Mouse (Mus musculus) forebrain, embryonic 15.5 days (tissue): ENCODE measurements around the gene Odf2l. TPM values are rescaled to one million over a fixed set of nuclear protein-coding genes. Genes with fewer than 3 reads are reported as not detected.

Experiments used
- ATAC-seq: fragments of 200-750 bp; cut with Nextera tagmentation; replicated peaks from 2 replicates; pipeline ENCODE4 v1.8.0; 2017; ENCODE audit warnings: mild to moderate bottlenecking, moderate TSS enrichment, moderate library complexity
- H3K27ac ChIP-seq: fragments of 300-500 bp; sonication (generic); replicated peaks from 2 replicates; pipeline ENCODE4 v1.5.1; 2015; ENCODE audit warnings: mild to moderate bottlenecking, inconsistent platforms
- H3K27me3 ChIP-seq: fragments of 300-500 bp; sonication (generic); 2 replicates; pipeline ENCODE4 v1.6.1; 2015; ENCODE audit warnings: inconsistent platforms
- H3K36me3 ChIP-seq: fragments of 300-500 bp; sonication (generic); 2 replicates; pipeline ENCODE4 v1.6.1; 2015; ENCODE audit warnings: mild to moderate bottlenecking, inconsistent platforms
- H3K4me1 ChIP-seq: fragments of 300-500 bp; sonication (generic); 2 replicates; pipeline ENCODE4 v1.6.1; 2015; ENCODE audit warnings: inconsistent platforms
- H3K4me2 ChIP-seq: fragments of 300-500 bp; sonication (generic); replicated peaks from 2 replicates; pipeline ENCODE4 v1.6.1; 2015; ENCODE audit warnings: mild to moderate bottlenecking, inconsistent platforms
- H3K4me3 ChIP-seq: fragments of 300-500 bp; sonication (generic); 2 replicates; pipeline ENCODE4 v1.5.1; 2015; ENCODE audit warnings: mild to moderate bottlenecking, inconsistent platforms
- H3K9ac ChIP-seq: fragments of 300-500 bp; sonication (generic); replicated peaks from 2 replicates; pipeline ENCODE4 v1.6.1; 2015; ENCODE audit warnings: mild to moderate bottlenecking, inconsistent platforms
- H3K9me3 ChIP-seq: fragments of 300-500 bp; sonication (generic); 2 replicates; pipeline ENCODE4 v1.6.1; 2016; ENCODE audit warnings: inconsistent platforms
- WGBS: fragments of 180-500 bp; shearing (Covaris S2); methylation state at CpG from one replicate; pipeline ENCODE4 v1.1.7; 2015; ENCODE audit warnings: mixed read lengths; 5-methylcytosine and 5-hydroxymethylcytosine counted together
- polyA plus RNA-seq: library from polyadenylated mRNA; unstranded; fragments of >200 nt; fragmentation: Nextera tagmentation; extraction: Ambion mirVana; gene quantifications from 2 replicates; pipeline ENCODE4 v1.2.1, GENCODE M21; 2015

Gene Odf2l
- polyA plus RNA-seq = 15.3 and 17.2 TPM in 2 replicates

- Histone ChIP-seq H3K36me3 (no peaks in the 10 kb centered on the region), H3K27me3 (no peaks in the 10 kb centered on the region), H3K9ac (peak within 1 kb of the TSS; percentile 95), H3K4me1 (peaks cover 17% of the 10 kb centered on the region), H3K9me3 (no peaks in the 10 kb centered on the region), H3K27ac (peak within 1 kb of the TSS; percentile 99), H3K4me2 (peak within 1 kb of the TSS; percentile 74), H3K4me3 (peak within 1 kb of the TSS; percentile 94)
- ATAC-seq = peak; percentile 99
- under 1% methylated on average over 57 of the region's 57 CpGs for WGBS
Observed at GRCm38 (mm10) chr3:145118254-145119001, at the start of gene Odf2l. Gene Odf2l (plus strand): TSS chr3:145118588.

DNA sequence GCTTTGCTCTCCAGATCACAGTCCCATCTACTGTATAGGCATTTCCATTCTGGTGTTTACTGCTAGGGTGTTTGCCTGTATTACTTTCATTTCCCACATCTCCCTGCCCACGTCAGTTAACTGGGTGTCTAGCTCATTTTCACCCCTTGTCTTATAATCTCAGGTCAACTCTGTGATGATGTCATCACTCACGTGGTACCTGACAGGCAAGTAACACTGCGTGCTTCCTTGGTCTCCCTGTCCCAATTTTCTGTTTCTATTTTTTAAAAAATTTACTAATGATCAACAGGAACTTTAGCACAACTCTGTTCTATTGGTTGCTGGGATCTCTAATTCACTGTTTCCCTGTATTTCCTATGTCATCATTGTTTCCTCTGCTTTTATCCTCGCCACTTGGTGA lies 49.4 kb upstream of the Odf2l start:
- H3K27me3 ChIP-seq = no peaks in the 10 kb centered on the region
- no peak for ATAC-seq
- 81% methylated on average over 4 of the region's 4 CpGs for WGBS
- no peaks in the 10 kb centered on the region for H3K36me3 ChIP-seq
- no peaks in the 10 kb centered on the region for H3K9me3 ChIP-seq
- H3K4me1 ChIP-seq = no peaks in the 10 kb centered on the region
- no peak overlapping the region for H3K9ac ChIP-seq
- no peak overlapping the region for H3K4me2 ChIP-seq
- no peak overlapping the region for H3K27ac ChIP-seq
- no peak overlapping the region for H3K4me3 ChIP-seq

GRCm38 (mm10) chr3:145072339-145072738 lies 46.0 kb upstream of the Odf2l start:
- H3K4me1 ChIP-seq = no peaks in the 10 kb centered on the region
- WGBS = 92% methylated on average over 3 of the region's 3 CpGs
- H3K4me2 ChIP-seq = no peak overlapping the region
- H3K27me3 ChIP-seq = no peaks in the 10 kb centered on the region
- no peak for ATAC-seq
- no peaks in the 10 kb centered on the region for H3K36me3 ChIP-seq
- no peak overlapping the region for H3K4me3 ChIP-seq
- H3K27ac ChIP-seq = no peak overlapping the region
- no peaks in the 10 kb centered on the region for H3K9me3 ChIP-seq
- no peak overlapping the region for H3K9ac ChIP-seq

GRCm38 (mm10) chr3:145078405-145078804 lies 40.0 kb upstream of the Odf2l start:
- ATAC-seq = no peak
- H3K9ac ChIP-seq = no peak overlapping the region
- no peaks in the 10 kb centered on the region for H3K9me3 ChIP-seq
- H3K4me3 ChIP-seq = no peak overlapping the region
- H3K27ac ChIP-seq = no peak overlapping the region
- 88% methylated on average over 6 of the region's 6 CpGs for WGBS
- H3K27me3 ChIP-seq = no peaks in the 10 kb centered on the region
- no peaks in the 10 kb centered on the region for H3K36me3 ChIP-seq
- no peaks in the 10 kb centered on the region for H3K4me1 ChIP-seq
- H3K4me2 ChIP-seq = no peak overlapping the region

DNA sequence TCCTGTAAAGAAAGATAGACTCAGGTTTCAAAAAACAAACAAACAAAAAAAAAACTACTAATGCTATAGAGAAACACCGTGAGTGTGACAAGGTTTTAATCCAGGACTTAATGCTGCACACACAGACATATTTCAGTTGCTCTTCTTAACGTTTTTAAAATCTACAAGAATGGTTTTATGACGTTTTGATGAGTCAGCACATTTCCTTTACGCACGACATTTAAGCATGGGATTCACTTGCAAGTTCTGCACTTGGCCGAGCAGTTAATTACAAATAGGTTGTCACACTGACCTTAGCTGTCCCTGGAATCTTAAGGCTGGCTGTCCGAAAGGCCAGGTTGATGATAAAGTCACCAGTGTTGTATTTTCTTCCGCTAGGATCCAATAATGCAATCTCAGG lies 37.5 kb upstream of the Odf2l start:
- Histone ChIP-seq H3K4me2 (no peak overlapping the region), H3K4me1 (no peaks in the 10 kb centered on the region), H3K36me3 (no peaks in the 10 kb centered on the region), H3K27me3 (no peaks in the 10 kb centered on the region), H3K9ac (no peak overlapping the region), H3K9me3 (no peaks in the 10 kb centered on the region), H3K4me3 (no peak overlapping the region), H3K27ac (no peak overlapping the region)
- WGBS = 84% methylated on average over 8 of the region's 8 CpGs
- ATAC-seq = no peak

DNA sequence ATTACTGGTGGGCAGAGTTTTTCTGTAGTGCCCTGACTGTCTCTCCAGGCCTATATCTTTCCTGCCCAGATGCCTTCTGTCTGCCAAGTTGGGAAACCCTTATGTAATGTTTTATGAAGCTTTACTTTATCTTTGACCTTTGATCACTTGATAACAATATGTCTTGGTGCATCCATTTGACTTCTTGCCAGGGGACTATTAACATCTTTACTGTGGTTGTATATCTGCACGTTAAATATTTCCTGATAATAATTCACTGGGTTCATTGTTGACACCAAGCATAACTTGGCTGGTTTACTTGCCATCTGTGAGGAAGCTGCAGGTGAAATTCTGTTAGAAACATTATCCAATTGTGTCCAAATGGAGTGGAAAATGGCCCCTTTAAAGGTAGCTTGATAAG lies 35.3 kb upstream of the Odf2l start:
- Histone ChIP-seq H3K4me2 (no peak overlapping the region), H3K4me1 (no peaks in the 10 kb centered on the region), H3K36me3 (no peaks in the 10 kb centered on the region), H3K9me3 (no peaks in the 10 kb centered on the region), H3K27ac (no peak overlapping the region), H3K9ac (no peak overlapping the region), H3K4me3 (no peak overlapping the region), H3K27me3 (no peaks in the 10 kb centered on the region)
- 85% methylated on average over 1 of the region's 1 CpGs for WGBS
- no peak for ATAC-seq

DNA sequence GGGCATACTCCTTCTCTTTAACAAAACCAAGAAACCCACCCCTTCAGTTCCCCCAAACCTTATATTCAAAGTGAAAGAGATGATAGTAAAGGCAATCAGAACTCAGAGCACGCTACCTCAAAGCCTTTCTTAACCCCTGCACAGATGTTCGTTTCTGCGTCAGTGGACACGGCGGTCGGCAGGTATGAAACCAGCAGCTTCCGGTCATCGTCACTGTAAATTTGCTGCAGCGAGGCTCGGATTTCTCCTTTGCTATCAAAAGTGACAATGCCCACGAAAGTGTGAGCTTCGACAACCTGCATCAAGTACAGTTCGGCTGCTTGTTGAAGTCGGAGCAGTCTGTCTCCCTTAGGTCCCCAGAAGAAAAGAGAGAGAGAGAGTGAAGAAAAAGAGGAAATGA lies 32.2 kb upstream of the Odf2l start:
- WGBS = 94% methylated on average over 14 of the region's 14 CpGs
- ATAC-seq = no peak

GRCm38 (mm10) chr3:145087857-145088598 lies 30.4 kb upstream of the Odf2l start:
- no peak overlapping the region for H3K4me2 ChIP-seq
- 80% methylated on average over 8 of the region's 8 CpGs for WGBS
- no peak overlapping the region for H3K9ac ChIP-seq
- no peak overlapping the region for H3K27ac ChIP-seq
- H3K27me3 ChIP-seq = no peaks in the 10 kb centered on the region
- no peak overlapping the region for H3K4me3 ChIP-seq
- no peaks in the 10 kb centered on the region for H3K4me1 ChIP-seq
- no peak for ATAC-seq
- no peaks in the 10 kb centered on the region for H3K9me3 ChIP-seq
- H3K36me3 ChIP-seq = no peaks in the 10 kb centered on the region

More for the DNA sequence above, 32.2 kb upstream of the Odf2l start:
- H3K27ac ChIP-seq = no peak overlapping the region
- H3K4me3 ChIP-seq = no peak overlapping the region
- no peak overlapping the region for H3K9ac ChIP-seq
- no peaks in the 10 kb centered on the region for H3K4me1 ChIP-seq
- no peaks in the 10 kb centered on the region for H3K9me3 ChIP-seq
- H3K4me2 ChIP-seq = no peak overlapping the region
- no peaks in the 10 kb centered on the region for H3K27me3 ChIP-seq
- no peaks in the 10 kb centered on the region for H3K36me3 ChIP-seq

DNA sequence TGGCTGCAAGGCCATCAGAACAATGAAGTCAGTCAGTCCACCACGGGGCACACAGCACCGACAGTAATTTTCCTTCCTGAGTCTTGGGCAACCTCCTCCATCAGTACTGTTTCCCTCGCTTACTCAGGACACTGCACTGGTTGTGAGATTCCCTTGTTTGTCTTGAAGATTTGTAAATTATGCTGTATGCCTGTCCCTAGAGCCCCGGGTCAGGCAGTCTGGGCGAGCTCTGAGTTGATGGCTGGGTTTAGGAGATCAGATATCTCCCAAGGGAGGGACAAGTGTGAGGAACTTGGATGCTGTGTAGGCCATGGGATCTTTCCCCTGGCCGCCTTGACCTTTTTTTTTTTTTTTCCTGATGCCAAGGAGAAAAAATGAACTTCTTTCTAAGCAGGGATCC lies 19.1 kb upstream of the Odf2l start, which contains the start of gene Clca2:
Gene Clca2 (minus strand): TSS at position 153 of the 400 bp plus-strand sequence.
- H3K4me2 ChIP-seq = no peak within 1 kb of the TSS
- H3K9me3 ChIP-seq = no peaks in the 10 kb centered on the region
- H3K36me3 ChIP-seq = no peaks in the 10 kb centered on the region
- no peaks in the 10 kb centered on the region for H3K27me3 ChIP-seq
- ATAC-seq = no peak
- H3K4me1 ChIP-seq = no peaks in the 10 kb centered on the region
- no peak within 1 kb of the TSS for H3K4me3 ChIP-seq
- WGBS = 83% methylated on average over 6 of the region's 6 CpGs
- H3K27ac ChIP-seq = no peak within 1 kb of the TSS
- H3K9ac ChIP-seq = no peak within 1 kb of the TSS

- 86% methylated on average over 9 of the region's 9 CpGs for WGBS
Observed at GRCm38 (mm10) chr3:145101891-145102555, 16.4 kb upstream of the Odf2l start.

DNA sequence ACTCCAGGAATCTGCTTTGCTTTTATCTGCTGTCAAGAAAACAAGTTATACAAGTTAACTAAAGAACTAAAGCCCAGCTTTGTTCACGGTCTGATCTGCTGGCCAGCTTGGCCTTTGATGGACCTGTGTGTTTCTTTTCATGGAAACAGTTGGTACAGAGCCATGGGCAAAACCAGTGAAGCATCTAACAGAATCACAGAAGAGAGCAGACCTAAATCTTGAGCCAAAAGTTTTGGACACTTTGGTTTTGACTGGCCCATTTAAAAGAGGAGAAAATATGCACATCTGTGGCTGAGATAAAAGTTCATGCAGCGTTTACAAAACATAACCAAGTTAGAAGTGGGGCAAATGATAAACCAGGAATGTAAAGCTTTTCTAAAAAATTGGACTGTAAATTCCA lies 15.1 kb upstream of the Odf2l start:
- 80% methylated on average over 2 of the region's 2 CpGs for WGBS
- Histone ChIP-seq H3K36me3 (no peaks in the 10 kb centered on the region), H3K9ac (no peak overlapping the region), H3K27me3 (no peaks in the 10 kb centered on the region), H3K4me2 (no peak overlapping the region), H3K9me3 (no peaks in the 10 kb centered on the region), H3K27ac (no peak overlapping the region), H3K4me1 (no peaks in the 10 kb centered on the region), H3K4me3 (no peak overlapping the region)
- ATAC-seq = no peak

More at GRCm38 (mm10) chr3:145101891-145102555, 16.4 kb upstream of the Odf2l start:
- H3K4me2 ChIP-seq = no peak overlapping the region
- H3K36me3 ChIP-seq = no peaks in the 10 kb centered on the region
- no peak overlapping the region for H3K4me3 ChIP-seq
- H3K9me3 ChIP-seq = no peaks in the 10 kb centered on the region
- H3K27ac ChIP-seq = no peak overlapping the region
- ATAC-seq = no peak
- H3K27me3 ChIP-seq = no peaks in the 10 kb centered on the region
- H3K4me1 ChIP-seq = no peaks in the 10 kb centered on the region
- no peak overlapping the region for H3K9ac ChIP-seq

DNA sequence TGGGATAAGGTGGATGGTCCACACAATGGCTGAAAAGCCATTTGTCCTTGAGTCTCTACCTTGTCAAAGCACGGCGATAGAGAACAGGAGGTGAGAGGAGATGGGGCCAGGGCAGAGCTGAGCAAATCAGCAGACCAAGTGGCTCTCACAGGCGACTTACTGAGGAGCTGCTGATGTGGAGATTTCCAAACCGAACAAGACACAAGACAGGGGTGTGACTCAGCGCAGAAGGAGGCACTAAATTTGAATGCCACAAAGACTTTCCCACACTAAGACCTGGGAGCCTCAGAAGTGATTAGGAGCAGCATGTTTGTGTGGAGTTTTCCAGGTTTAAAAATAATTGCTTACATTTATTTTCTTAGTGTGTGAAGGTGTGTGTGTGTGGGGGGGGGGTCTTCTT lies 14.6 kb upstream of the Odf2l start:
- no peak overlapping the region for H3K9ac ChIP-seq
- no peaks in the 10 kb centered on the region for H3K9me3 ChIP-seq
- WGBS = 81% methylated on average over 5 of the region's 5 CpGs
- H3K36me3 ChIP-seq = no peaks in the 10 kb centered on the region
- no peaks in the 10 kb centered on the region for H3K4me1 ChIP-seq
- H3K27ac ChIP-seq = no peak overlapping the region
- H3K27me3 ChIP-seq = no peaks in the 10 kb centered on the region
- H3K4me3 ChIP-seq = no peak overlapping the region
- no peak for ATAC-seq
- H3K4me2 ChIP-seq = no peak overlapping the region
